Mouse (Mus musculus) right cerebral cortex, postnatal 10 days (tissue): Measurements from ENCODE around the gene Cdk2.

Experiments used
- DNase-seq, 2 experiments: peaks; one replicate each; pipeline ENCODE4 v3.0.0; 2021; ENCODE audit warnings: low spot score in 2 of 2

Gene Cdk2

DNA sequence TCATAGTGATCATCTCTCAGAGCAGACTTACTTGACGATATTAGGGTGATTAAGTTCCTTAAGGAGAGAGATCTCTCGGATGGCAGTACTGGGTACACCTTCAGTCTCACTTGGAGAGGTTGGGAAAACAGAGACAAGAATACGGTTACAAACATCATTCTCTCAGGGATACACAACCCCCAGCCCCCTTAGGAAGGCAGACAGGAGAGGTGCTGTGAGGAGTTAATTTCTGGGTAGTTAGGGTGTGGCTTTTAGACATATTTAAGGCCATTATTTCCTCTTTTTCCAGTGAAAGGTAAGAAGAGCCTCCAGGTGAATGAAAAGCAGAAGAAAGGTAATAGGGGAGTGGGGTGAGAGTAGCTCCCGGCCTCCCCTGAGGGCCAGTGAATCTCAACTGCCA is 936 bp downstream of the Cdk2 start, which contains the start of gene Pmel:
Gene Pmel (plus strand): TSS at position 301 of the 400 bp plus-strand sequence.
- DNase-seq, result no peak

- DNase-seq, result no peak
Measured at GRCm38 (mm10) chr10:128702328-128703007, 2.4 kb downstream of the Cdk2 start.

DNA sequence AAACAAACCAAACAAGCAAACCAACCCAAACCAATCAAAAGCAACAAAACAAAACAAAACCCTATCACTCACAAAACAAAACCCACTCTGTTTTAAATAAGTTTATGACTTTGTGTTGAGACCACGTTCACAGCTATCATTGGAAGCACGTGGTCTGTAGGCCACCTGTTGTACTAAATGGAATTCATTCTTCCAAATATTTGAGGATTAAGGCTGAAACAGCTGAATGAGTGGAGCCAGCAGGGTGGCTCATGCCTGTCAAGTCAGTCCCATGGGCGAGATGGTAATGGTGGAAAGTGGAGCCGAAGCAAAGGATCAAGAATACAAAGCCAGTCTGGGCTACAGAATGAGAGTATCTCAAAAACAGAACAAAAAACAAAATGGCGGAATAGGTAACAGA is 4.1 kb downstream of the Cdk2 start:
- no peak for DNase-seq

GRCm38 (mm10) chr10:128699611-128700010 is 5.2 kb downstream of the Cdk2 start:
- DNase-seq, result no peak

- DNase-seq, result peak; percentile 43 to 49
Measured at GRCm38 (mm10) chr10:128699006-128699405, 5.8 kb downstream of the Cdk2 start.

DNA sequence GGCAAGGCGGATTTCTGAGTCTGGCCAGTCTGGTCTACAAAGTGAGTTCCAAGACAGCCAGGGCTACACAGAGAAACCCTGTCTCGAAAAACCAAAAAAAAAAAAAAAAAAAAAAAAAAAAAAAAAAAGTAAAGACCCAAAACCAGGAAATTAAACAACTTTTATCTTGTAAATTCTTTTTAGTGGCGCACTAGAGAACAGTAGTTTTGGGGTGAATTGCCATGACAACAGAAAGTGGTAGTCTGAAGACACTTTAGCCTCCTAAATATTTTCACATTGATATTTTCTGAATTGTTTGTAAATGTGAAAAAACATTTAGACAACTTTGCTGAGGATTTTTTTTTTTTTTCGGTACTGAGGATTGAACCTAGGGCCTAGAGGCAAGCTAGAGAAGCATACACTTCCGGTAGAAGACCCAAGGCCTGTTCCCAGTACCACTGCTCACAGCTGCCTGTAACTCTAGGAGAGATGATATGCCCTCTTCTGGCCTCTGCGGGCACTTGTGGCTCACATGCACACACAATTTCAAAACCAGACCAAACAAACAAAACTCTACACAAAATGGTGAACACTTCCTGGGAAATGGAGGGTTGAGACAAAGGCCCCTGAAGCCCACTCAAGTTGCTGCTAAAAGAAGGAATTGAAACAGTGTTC is 7.6 kb downstream of the Cdk2 start:
- DNase-seq, result no peak

- DNase-seq, result peak; percentile 99 to 100
Measured at GRCm38 (mm10) chr10:128695992-128696807, 8.6 kb downstream of the Cdk2 start, which contains the start of gene Rab5b. Gene Rab5b, minus strand, starts transcription at chr10:128696264.

DNA sequence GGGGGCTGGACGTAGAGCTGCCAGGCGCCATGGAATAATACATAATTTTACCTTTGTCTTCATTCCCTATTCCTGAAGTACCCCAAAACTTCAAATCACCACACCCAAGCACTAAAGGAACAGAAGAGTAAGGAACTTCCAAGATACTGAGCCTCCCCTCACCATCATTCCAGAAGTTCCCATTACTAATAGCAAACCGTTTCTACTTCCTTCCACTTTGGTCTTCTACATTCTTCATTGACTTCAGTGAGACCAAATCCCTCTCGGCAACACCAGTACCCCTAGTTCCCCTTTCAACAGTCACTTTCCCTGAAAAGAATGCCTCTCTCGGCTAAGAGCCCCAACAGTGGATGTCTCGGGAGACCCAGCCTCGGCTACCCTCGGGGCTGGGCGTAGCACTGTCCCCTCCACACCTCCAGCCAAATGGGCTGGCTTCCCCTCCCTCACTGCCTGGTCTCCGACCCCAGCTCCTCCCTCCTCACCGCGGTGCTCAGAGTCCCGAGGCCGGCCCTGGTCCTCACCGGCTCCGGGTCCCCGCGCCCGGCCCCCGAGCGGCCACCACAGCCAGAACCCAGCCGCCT is 9.3 kb downstream of the Cdk2 start:
- no peak for DNase-seq

DNA sequence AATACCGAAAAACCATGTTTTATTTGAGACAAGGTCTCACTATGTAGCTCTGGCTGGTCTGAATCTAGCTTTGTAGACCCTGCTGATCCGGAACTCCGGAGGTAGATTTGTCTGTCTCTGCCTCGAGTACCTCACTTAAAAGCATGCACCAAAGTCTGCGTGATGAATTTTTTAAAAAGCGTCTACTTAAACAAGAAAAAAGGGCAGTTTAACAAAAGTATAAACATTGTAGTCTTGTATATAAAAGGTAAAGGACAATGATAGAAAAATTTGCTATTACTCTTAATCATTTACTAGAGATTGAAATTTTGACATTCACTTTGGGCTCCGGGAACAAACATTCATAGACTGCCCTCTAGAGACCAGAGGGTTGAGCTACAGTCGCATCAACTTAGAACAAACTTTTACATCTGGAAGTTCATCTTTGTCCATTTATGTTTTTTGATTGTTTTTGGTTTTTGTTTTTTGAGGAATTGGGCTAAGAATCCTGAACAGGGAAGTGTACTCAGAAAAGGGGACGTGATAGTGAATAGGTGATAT is 30.3 kb downstream of the Cdk2 start:
- no peak for DNase-seq

DNA sequence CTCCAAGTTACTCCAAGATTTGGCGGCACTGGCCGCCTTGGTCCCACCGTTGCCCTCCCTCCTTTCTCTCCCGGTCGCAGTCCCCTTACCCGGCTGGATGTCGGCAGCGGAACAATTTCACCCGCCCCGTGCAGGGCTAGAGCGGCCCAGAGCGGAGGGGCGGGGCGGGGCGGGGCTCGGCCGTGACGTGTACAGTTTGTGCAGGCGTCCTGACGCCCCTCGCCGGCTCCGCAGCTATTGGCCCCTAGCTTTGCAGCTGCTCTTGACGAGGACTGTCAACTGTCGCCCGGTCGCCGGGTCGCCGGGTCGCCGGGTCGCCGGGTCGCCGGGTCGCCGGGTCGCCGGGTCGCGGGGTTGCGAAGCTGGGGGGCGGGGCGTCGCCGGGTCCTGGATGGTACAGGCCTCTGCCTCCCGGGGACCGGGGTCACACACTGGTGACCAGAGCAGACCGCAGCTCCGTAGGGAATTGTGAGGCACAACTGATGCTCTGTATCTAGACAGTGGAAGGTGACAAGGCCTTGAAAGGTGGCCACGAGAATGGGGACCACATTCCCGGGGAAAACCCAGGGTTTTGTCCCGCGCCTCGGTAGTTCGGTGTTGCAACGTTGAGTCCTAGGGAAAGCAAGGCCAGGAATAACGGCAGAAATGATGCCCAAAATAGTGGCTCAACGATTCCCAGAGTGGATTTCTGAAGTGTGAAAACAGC is 30.9 kb downstream of the Cdk2 start, which contains the start of gene Suox:
Gene Suox (minus strand): TSS at position 311 of the 706 bp plus-strand sequence.
- peak; percentile 90 to 92 for DNase-seq

DNA sequence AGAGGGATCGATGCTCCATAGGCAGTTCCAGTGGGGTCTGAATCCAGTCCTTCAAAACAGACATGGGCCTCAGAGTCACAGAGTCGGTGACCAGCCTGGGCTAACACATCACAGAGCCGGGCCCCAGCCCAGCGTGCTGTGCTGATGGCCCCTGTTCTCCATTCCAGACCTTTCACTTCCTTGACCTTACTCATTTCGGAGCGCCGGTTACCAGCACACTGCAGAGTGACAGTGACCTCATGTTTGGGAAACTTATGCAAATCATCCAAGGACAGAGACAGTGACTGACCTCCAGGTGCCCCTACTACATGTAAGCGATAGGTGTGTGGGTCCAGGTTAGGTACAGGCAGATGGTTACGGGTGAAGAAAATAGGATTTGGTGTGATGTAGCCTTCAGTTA is 33.7 kb downstream of the Cdk2 start:
- DNase-seq, result no peak

GRCm38 (mm10) chr10:128668790-128669672 is 35.8 kb downstream of the Cdk2 start:
- peak; percentile 69 to 79 for DNase-seq

DNA sequence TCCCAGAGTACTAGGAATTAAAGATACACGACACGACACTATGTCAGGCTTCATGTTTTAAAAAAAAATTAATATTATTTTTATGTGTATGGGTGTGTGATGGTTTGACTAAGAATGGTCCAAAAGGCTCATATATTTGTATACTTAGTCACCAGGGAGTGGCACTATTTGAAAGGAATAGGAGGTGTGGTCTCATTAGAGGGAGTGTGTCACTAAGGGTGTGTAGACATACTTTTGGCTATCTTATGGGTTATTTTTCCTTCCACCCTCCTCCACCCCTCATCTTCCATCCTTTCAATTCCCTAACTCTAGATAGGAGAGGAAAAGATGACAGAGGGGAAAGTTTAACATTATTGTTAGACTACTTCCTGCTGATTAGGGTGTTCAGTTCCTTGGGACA is 39.0 kb downstream of the Cdk2 start:
- no peak for DNase-seq

DNA sequence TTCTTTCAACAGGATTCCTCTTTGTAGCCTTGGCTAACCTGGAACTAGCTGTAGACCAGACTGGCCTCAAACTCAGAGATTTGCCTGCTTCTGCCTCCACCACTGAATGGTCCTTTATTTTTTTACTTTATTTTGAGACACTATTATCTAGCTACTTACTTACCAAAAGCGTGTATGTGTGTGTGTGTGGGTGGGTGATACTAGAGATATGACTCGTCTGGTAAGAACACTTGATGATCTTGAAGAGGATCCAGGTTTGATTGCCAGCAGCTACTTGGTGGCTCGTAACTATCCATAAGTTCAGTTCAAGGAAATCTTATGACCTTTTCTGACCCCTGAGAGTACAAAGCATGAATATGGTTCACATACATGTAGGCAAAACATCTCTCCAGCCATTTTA is 39.5 kb downstream of the Cdk2 start:
- DNase-seq, result no peak

DNA sequence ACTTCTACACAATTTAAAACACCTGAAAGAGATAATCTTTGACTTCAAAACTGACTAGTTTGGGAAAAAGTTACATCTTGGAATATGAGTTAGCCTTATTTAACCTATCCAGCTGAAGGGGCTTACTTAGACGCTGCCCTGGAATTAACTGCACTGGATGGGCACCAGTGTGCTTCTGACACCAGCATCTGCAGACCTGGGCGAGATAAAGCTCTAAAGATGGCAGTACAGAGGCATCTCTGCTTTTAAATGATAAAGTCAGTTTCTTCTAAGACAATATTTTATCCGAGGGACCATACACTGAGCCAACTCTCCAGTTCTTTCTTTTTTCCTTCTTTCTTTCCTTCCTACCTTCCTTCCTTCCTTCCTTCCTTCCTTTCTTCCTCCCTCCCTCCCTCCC is 40.0 kb downstream of the Cdk2 start:
- DNase-seq, result no peak

DNA sequence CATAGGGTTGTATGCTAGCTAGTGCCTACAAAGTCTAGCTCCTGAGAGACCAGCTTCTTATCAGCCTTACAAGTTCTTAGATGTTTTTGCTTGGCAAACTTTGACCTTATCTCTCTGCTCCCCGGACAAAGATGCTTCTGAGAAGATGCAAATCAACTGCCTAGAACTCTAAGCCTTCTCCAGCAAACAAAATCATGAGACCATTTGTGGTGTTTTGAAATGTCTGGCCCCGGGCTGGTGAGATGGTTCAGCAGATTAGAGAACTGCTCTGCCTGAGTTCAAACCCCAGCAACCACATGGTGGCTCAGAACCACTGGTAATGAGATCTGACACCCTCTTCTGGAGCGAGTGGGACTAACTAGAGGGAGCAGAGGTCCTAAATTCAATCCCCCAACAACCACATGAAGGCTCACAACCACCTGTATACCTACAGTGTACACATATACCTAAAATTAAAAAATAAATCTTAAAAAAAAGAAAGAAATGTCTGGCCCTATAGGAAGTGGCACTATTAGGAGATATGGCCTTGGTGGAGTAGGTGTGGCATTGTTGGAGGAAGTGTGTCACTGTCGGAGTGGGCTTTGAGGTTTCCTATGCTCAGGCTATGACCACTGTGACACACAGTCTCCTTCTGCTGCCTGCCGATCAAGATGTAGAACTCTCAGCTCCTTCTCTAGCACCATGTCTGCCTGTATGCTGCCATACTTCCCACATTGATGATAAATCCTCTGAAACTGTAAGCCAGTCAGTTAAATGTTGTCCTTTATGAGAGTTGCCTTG is 41.2 kb downstream of the Cdk2 start:
- no peak for DNase-seq

- no peak for DNase-seq
Measured at GRCm38 (mm10) chr10:128662465-128662864, 42.4 kb downstream of the Cdk2 start.

DNA sequence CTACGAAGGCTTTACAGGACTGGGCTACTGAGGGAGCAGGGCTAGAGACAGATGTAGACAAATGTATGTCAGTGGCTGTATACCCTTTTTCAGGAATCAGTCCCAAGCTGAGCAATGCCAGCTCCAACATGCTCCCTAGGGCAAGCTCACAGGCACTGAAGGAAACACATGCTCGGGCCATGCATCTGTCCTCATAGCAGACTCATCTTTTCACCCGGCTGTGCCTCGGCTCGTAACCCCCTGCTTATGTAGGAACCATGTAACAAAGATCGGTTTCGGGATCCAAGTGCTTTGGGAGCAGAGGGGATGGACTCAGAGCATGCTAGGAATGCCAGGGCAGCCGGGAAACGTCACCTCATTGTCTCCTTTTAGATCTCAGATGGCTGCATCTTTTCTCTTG is 45.3 kb downstream of the Cdk2 start:
- DNase-seq, result no peak

- DNase-seq, result no peak
Measured at GRCm38 (mm10) chr10:128657844-128658243, 47.0 kb downstream of the Cdk2 start.
